In genomic region chr2:77409521-77410135, GRCm38 (mm10) we compare ENCODE assay signal across 23 mouse cellular contexts.
A peak's percentile ranks its signal among the peaks of the same experiment; 100 is the strongest.
DNase-seq lines count a peak whose midpoint lies in the region; ATAC-seq and TF ChIP-seq lines count a peak whose summit lies in the region.
"Had no signal": no experiment of that assay in that cellular context is flagged by ENCODE, and none has a peak within 500 bp of the region (broad histone marks: within the 10 kb centered on the region; RNA-seq: fewer than 3 reads in every experiment).

No protein-coding gene starts in this region.

- no peaks in the 10 kb centered on the region for H3K9me3 ChIP-seq in forebrain, embryonic 14.5 days (replicated peaks; ENCODE audit: control insufficient read depth, low read length)
- H3K9me3 ChIP-seq in forebrain, embryonic 11.5 days (ENCODE audit: control insufficient read depth, low read length), result no peaks in the 10 kb centered on the region
- H3K9me3 ChIP-seq in hindbrain, embryonic 15.5 days, result no peaks in the 10 kb centered on the region
- no peaks in the 10 kb centered on the region for H3K9me3 ChIP-seq in hindbrain, embryonic 14.5 days (ENCODE audit: control insufficient read depth, low read length)
- no peaks in the 10 kb centered on the region for H3K9me3 ChIP-seq in midbrain, embryonic 11.5 days (ENCODE audit: control insufficient read depth, low read length)
- H3K9me3 ChIP-seq in midbrain, postnatal 0 days (ENCODE audit: low read length), result no peaks in the 10 kb centered on the region
- H3K9me3 ChIP-seq in midbrain, embryonic 16.5 days (replicated peaks; ENCODE audit: control insufficient read depth, low read length, poor library complexity, severe bottlenecking), result no peaks in the 10 kb centered on the region
- H3K9me3 ChIP-seq: embryonic facial prominence, embryonic 13.5 days; liver, embryonic 15.5 days; stomach, embryonic 15.5 days had no signal

- no peak for DNase-seq in forebrain, embryonic 14.5 days (ENCODE audit: low spot score)
- no peak for DNase-seq in forebrain, embryonic 11.5 days (ENCODE audit: low spot score)
- DNase-seq in hindbrain, embryonic 14.5 days (ENCODE audit: low spot score), result no peak
- DNase-seq in midbrain, embryonic 11.5 days (ENCODE audit: low spot score, missing footprints), result no peak
- DNase-seq in midbrain, postnatal 0 days (ENCODE audit: low spot score), result no peak
- no peak for DNase-seq in embryo, embryonic 10.5 days (ENCODE audit: low spot score)
- DNase-seq: adrenal gland, postnatal 25 days; cerebellum, adult 11 months; gastrocnemius, postnatal 36 days; heart, postnatal 14 days; layer of hippocampus, postnatal 36 days; lung, postnatal 14 days; thymus, adult 18-20 months; thymus, postnatal 4 days had no signal

- ATAC-seq in forebrain, embryonic 14.5 days, result peak; percentile 40; the same call in 1 of the 2 replicates
- no peak for ATAC-seq in forebrain, embryonic 11.5 days (replicated peaks; ENCODE audit: low FRiP score)
- 0 out of 2 replicates have a peak, but pooled peaks have one; percentile 27 for ATAC-seq in hindbrain, embryonic 15.5 days (ENCODE audit: low FRiP score, low read depth)
- no peak for ATAC-seq in hindbrain, embryonic 14.5 days (ENCODE audit: low FRiP score)
- ATAC-seq in midbrain, embryonic 11.5 days (ENCODE audit: low FRiP score), result peak; percentile 57; the same call in 1 of the 2 replicates
- ATAC-seq in midbrain, postnatal 0 days (ENCODE audit: low FRiP score), result no peak
- ATAC-seq in midbrain, embryonic 16.5 days, result peak; percentile 67; the same call in 1 of the 2 replicates
- ATAC-seq: activated CD4-positive, CD25-positive, alpha-beta regulatory T cell, adult 4 months; CD4-positive, CD25-positive, alpha-beta regulatory T cell, adult 4 months; inflammation-experienced regulatory T-cells, adult 6 months; Patski had no signal

- H3K27ac ChIP-seq in forebrain, embryonic 14.5 days (ENCODE audit: low read depth, low read length), result no peak overlapping the region
- no peak overlapping the region for H3K27ac ChIP-seq in forebrain, embryonic 11.5 days (ENCODE audit: low read depth, low read length)
- no peak overlapping the region for H3K27ac ChIP-seq in hindbrain, embryonic 15.5 days (replicated peaks)
- no peak overlapping the region for H3K27ac ChIP-seq in hindbrain, embryonic 14.5 days
- no peak overlapping the region for H3K27ac ChIP-seq in midbrain, embryonic 11.5 days (ENCODE audit: low read depth, low read length)
- H3K27ac ChIP-seq in midbrain, postnatal 0 days (ENCODE audit: low read depth, low read length), result no peak overlapping the region
- no peak overlapping the region for H3K27ac ChIP-seq in midbrain, embryonic 16.5 days (ENCODE audit: low read length)
- H3K27ac ChIP-seq: embryonic facial prominence, embryonic 13.5 days; liver, embryonic 15.5 days; stomach, embryonic 15.5 days had no signal

- H3K4me3 ChIP-seq in forebrain, embryonic 14.5 days (ENCODE audit: low read depth, low read length), result no peak overlapping the region
- H3K4me3 ChIP-seq in forebrain, embryonic 11.5 days (ENCODE audit: low read depth, low read length), result no peak overlapping the region
- H3K4me3 ChIP-seq in hindbrain, embryonic 15.5 days, result no peak overlapping the region
- H3K4me3 ChIP-seq in hindbrain, embryonic 14.5 days (replicated peaks; ENCODE audit: low read length), result no peak overlapping the region
- no peak overlapping the region for H3K4me3 ChIP-seq in midbrain, embryonic 11.5 days (ENCODE audit: low read depth, low read length)
- no peak overlapping the region for H3K4me3 ChIP-seq in midbrain, postnatal 0 days (ENCODE audit: low read depth, low read length)
- H3K4me3 ChIP-seq in midbrain, embryonic 16.5 days (ENCODE audit: low read depth, low read length), result no peak overlapping the region
- H3K4me3 ChIP-seq: embryonic facial prominence, embryonic 13.5 days; liver, embryonic 15.5 days; stomach, embryonic 15.5 days had no signal

- no peak overlapping the region for H3K9ac ChIP-seq in forebrain, embryonic 14.5 days (ENCODE audit: low read length)
- no peak overlapping the region for H3K9ac ChIP-seq in forebrain, embryonic 11.5 days (ENCODE audit: low read length)
- H3K9ac ChIP-seq in hindbrain, embryonic 15.5 days, result no peak overlapping the region
- H3K9ac ChIP-seq in hindbrain, embryonic 14.5 days, result no peak overlapping the region
- H3K9ac ChIP-seq in midbrain, embryonic 11.5 days (ENCODE audit: low read length), result no peak overlapping the region
- H3K9ac ChIP-seq in midbrain, postnatal 0 days (replicated peaks; ENCODE audit: low read length, poor library complexity, severe bottlenecking), result no peak overlapping the region
- H3K9ac ChIP-seq in midbrain, embryonic 16.5 days (ENCODE audit: low read depth, low read length), result no peak overlapping the region
- H3K9ac ChIP-seq: embryonic facial prominence, embryonic 13.5 days; liver, embryonic 15.5 days; stomach, embryonic 15.5 days had no signal

- no peak for TF ChIP-seq CTCF in midbrain, postnatal 0 days (IDR thresholded peaks at IDR 0.05)

- no peaks in the 10 kb centered on the region for H3K27me3 ChIP-seq in forebrain, embryonic 14.5 days (replicated peaks; ENCODE audit: control insufficient read depth, insufficient read depth, low read length)
- H3K27me3 ChIP-seq in forebrain, embryonic 11.5 days (ENCODE audit: control insufficient read depth, insufficient read depth, low read length), result no peaks in the 10 kb centered on the region
- no peaks in the 10 kb centered on the region for H3K27me3 ChIP-seq in hindbrain, embryonic 15.5 days
- no peaks in the 10 kb centered on the region for H3K27me3 ChIP-seq in hindbrain, embryonic 14.5 days (ENCODE audit: control insufficient read depth, insufficient read depth, low read length)
- no peaks in the 10 kb centered on the region for H3K27me3 ChIP-seq in midbrain, embryonic 11.5 days (ENCODE audit: control insufficient read depth, insufficient read depth, low read length)
- no peaks in the 10 kb centered on the region for H3K27me3 ChIP-seq in midbrain, postnatal 0 days (ENCODE audit: insufficient read depth, low read length)
- H3K27me3 ChIP-seq in midbrain, embryonic 16.5 days (ENCODE audit: control insufficient read depth, insufficient read depth, low read depth, low read length), result no peaks in the 10 kb centered on the region
- H3K27me3 ChIP-seq: embryonic facial prominence, embryonic 13.5 days; liver, embryonic 15.5 days; stomach, embryonic 15.5 days had no signal

- no peaks in the 10 kb centered on the region for H3K36me3 ChIP-seq in forebrain, embryonic 14.5 days (ENCODE audit: control insufficient read depth, insufficient read depth, low read length)
- H3K36me3 ChIP-seq in forebrain, embryonic 11.5 days (ENCODE audit: control insufficient read depth, insufficient read depth, low read length), result no peaks in the 10 kb centered on the region
- H3K36me3 ChIP-seq in hindbrain, embryonic 15.5 days, result no peaks in the 10 kb centered on the region
- H3K36me3 ChIP-seq in hindbrain, embryonic 14.5 days (replicated peaks; ENCODE audit: control insufficient read depth, insufficient read depth), result no peaks in the 10 kb centered on the region
- H3K36me3 ChIP-seq in midbrain, embryonic 11.5 days (ENCODE audit: control insufficient read depth, insufficient read depth, low read length), result no peaks in the 10 kb centered on the region
- no peaks in the 10 kb centered on the region for H3K36me3 ChIP-seq in midbrain, postnatal 0 days (ENCODE audit: insufficient read depth, low read length)
- peaks cover 2% of the 10 kb centered on the region; the same call in 1 of the 2 replicates for H3K36me3 ChIP-seq in midbrain, embryonic 16.5 days (ENCODE audit: control insufficient read depth, insufficient read depth, low read length)
- H3K36me3 ChIP-seq: embryonic facial prominence, embryonic 13.5 days; liver, embryonic 15.5 days; stomach, embryonic 15.5 days had no signal

- no peak overlapping the region for H3K4me2 ChIP-seq in forebrain, embryonic 14.5 days (ENCODE audit: low read length)
- H3K4me2 ChIP-seq in forebrain, embryonic 11.5 days (ENCODE audit: low read depth, low read length, severe bottlenecking), result no peak overlapping the region
- H3K4me2 ChIP-seq in hindbrain, embryonic 15.5 days, result no peak overlapping the region
- H3K4me2 ChIP-seq in hindbrain, embryonic 14.5 days (replicated peaks), result no peak overlapping the region
- no peak overlapping the region for H3K4me2 ChIP-seq in midbrain, embryonic 11.5 days
- H3K4me2 ChIP-seq in midbrain, postnatal 0 days (ENCODE audit: low read depth, low read length, poor library complexity, severe bottlenecking), result no peak overlapping the region
- H3K4me2 ChIP-seq in midbrain, embryonic 16.5 days (ENCODE audit: low read length), result no peak overlapping the region
- H3K4me2 ChIP-seq: embryonic facial prominence, embryonic 13.5 days; liver, embryonic 15.5 days; stomach, embryonic 15.5 days had no signal

- WGBS in forebrain, embryonic 14.5 days, result 55% methylated on average over 5 of the region's 5 CpGs
- 49% methylated on average over 5 of the region's 5 CpGs for WGBS in forebrain, embryonic 11.5 days
- 54% methylated on average over 5 of the region's 5 CpGs for WGBS in hindbrain, embryonic 15.5 days
- WGBS in hindbrain, embryonic 14.5 days, result 61% methylated on average over 5 of the region's 5 CpGs
- 84% methylated on average over 3 of the region's 5 CpGs for WGBS in midbrain, embryonic 11.5 days
- 80% methylated on average over 3 of the region's 5 CpGs for WGBS in midbrain, postnatal 0 days
- 78% methylated on average over 3 of the region's 5 CpGs for WGBS in midbrain, embryonic 16.5 days

- no peaks in the 10 kb centered on the region for H3K4me1 ChIP-seq in forebrain, embryonic 14.5 days (ENCODE audit: control insufficient read depth, insufficient read depth, low read length)
- H3K4me1 ChIP-seq in forebrain, embryonic 11.5 days (replicated peaks; ENCODE audit: control insufficient read depth, insufficient read depth, low read length), result no peaks in the 10 kb centered on the region
- H3K4me1 ChIP-seq in hindbrain, embryonic 15.5 days (replicated peaks), result no peaks in the 10 kb centered on the region
- H3K4me1 ChIP-seq in hindbrain, embryonic 14.5 days (replicated peaks; ENCODE audit: control insufficient read depth, insufficient read depth, low read length), result no peaks in the 10 kb centered on the region
- no peaks in the 10 kb centered on the region for H3K4me1 ChIP-seq in midbrain, embryonic 11.5 days (ENCODE audit: control insufficient read depth, insufficient read depth, low read length)
- H3K4me1 ChIP-seq in midbrain, postnatal 0 days (ENCODE audit: insufficient read depth, low read length), result no peaks in the 10 kb centered on the region
- H3K4me1 ChIP-seq in midbrain, embryonic 16.5 days (ENCODE audit: control insufficient read depth, insufficient read depth, low read length), result no peaks in the 10 kb centered on the region
- H3K4me1 ChIP-seq: embryonic facial prominence, embryonic 13.5 days; liver, embryonic 15.5 days; stomach, embryonic 15.5 days had no signal

Comparison
In these comparisons a context has a peak if more than half of its experiments do, and no peak if none do; other contexts are left out.
1. ATAC-seq: peak in forebrain, embryonic 14.5 days (single experiment), hindbrain, embryonic 15.5 days (single experiment), midbrain, embryonic 11.5 days (single experiment) and midbrain, embryonic 16.5 days (single experiment); none in forebrain, embryonic 11.5 days (single experiment), hindbrain, embryonic 14.5 days (single experiment) and midbrain, postnatal 0 days (single experiment).